Mouse (Mus musculus): ENCODE measurements around the gene Get4.

The Get4 gene

GRCm38 (mm10) chr5:139317751-139318504, 65.8 kb downstream of the Get4 start:
- no peak for DNase-seq (ENCODE audit: low read depth, low spot score)
